Mouse (Mus musculus) layer of hippocampus, adult 2 months (tissue): Measurements from ENCODE around the gene Ksr1. TPM values are rescaled to one million over a fixed set of nuclear protein-coding genes. Genes with fewer than 3 reads are reported as not detected.

Source experiments
- DNase-seq, 2 experiments: peaks; one replicate each; pipeline ENCODE4 v3.0.0; 2022; ENCODE audit warnings: low spot score in 2 of 2
- H3K27ac ChIP-seq: fragments of 200-600 bp; 2 replicates; pipeline ENCODE4 v1.8.1; 2022
- H3K4me3 ChIP-seq: fragments of 200-600 bp; 2 replicates; pipeline ENCODE4 v1.8.1; 2022; ENCODE audit warnings: mild to moderate bottlenecking
- CTCF ChIP-seq: fragments of 200-600 bp; conservative IDR thresholded peaks from 2 replicates; pipeline ENCODE4 v1.8.1; 2022; ENCODE audit warnings: antibody characterized with exemption, mild to moderate bottlenecking, moderate library complexity
- total RNA-seq, 2 experiments: library from RNA; stranded (reverse); gene quantifications; 2 replicates each; pipeline ENCODE4 v1.2.3; 2021

Ksr1 gene
- total RNA-seq, 2 experiments from 2014 or later, result 230 to 231 TPM

DNA sequence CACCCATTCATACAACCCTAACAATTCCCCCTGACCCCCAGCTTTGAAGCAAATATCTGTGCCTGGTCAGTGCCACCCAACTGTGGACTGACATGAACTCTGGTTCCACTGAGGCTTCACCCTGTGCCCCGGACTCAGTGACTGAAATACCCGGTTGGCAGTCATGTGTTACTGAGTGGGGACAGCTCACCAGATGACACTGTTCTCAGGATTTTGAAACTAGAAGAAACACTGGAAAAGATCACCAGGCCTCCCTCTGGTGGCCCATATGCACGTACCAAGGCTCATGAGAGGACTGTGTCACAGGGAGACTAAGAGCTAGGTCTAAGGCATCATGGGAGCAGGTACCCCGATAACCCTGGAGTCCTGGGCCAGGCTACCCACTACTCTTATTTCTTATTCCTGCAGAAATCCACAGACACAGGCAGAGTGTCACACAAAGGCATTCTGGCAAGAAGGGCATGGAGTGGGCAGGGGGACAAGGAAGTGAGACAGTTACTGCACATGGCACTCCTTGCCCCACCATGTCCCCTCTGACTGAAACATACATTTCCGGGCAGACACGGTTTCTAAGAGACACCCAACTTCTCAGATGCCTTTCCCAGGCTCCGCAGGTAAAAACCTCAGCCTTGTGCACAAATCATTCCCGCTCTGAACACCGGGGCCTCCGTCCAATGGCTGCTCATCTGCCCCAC, 34.2 kb downstream of the Ksr1 start:
- TF ChIP-seq CTCF, result peak; percentile 54
- DNase-seq, result no peak
- H3K4me3 ChIP-seq, result no peak overlapping the region
- peak overlapping the region; percentile 68 for H3K27ac ChIP-seq

DNA sequence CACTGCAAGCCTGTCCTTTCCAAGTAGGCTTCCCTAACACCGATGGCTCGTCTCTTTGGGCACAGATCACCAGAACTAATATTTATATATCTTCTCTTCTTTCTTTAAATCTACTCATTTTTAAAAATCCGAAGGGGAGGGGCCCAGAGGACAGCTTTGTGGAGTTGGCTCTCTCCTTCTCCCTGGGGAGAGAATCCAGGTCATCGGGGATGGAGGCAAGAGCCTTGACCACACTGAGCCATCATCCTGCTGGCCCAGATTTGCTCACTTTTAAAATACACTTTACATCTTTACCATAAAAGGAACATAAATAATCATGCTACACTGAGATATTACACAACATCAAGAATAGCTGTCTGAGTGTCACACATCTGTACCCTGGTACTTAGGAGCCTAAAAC, 35.8 kb downstream of the Ksr1 start:
- no peak for TF ChIP-seq CTCF
- no peak for DNase-seq
- peak overlapping the region; percentile 8; the same call in 1 of the 2 replicates for H3K27ac ChIP-seq
- no peak overlapping the region for H3K4me3 ChIP-seq

DNA sequence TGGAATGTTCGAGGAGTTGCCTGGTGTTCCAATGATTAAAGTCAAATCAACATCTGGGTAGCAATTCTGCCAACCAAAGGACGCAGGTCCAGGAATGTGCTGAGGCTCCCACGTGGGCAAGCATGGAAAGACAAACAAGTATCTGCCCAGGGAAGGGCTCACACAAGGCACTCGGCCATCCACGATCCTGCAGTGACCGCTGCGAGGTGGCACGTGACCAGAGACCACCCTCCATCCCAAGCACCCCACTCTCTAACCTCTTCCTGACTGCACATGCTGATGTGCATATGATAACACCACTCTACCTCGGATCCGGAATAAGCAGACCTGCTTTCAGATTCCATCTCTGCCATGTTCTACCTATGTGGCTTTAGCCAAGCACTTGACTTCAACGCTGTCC, 38.3 kb downstream of the Ksr1 start:
- no peak for TF ChIP-seq CTCF

GRCm38 (mm10) chr11:79104998-79105397, 41.2 kb downstream of the Ksr1 start:
- TF ChIP-seq CTCF, result no peak
- DNase-seq, result no peak
- H3K27ac ChIP-seq, result no peak overlapping the region
- H3K4me3 ChIP-seq, result no peak overlapping the region

More for the DNA sequence above, 38.3 kb downstream of the Ksr1 start:
- Histone ChIP-seq H3K27ac (no peak overlapping the region), H3K4me3 (no peak overlapping the region)
- no peak for DNase-seq

GRCm38 (mm10) chr11:79104538-79104937, 41.7 kb downstream of the Ksr1 start:
- H3K4me3 ChIP-seq, result no peak overlapping the region
- 0 out of 2 replicates have a peak overlapping the region, but pooled peaks have one; percentile 18 for H3K27ac ChIP-seq
- no peak for TF ChIP-seq CTCF
- DNase-seq, result no peak

DNA sequence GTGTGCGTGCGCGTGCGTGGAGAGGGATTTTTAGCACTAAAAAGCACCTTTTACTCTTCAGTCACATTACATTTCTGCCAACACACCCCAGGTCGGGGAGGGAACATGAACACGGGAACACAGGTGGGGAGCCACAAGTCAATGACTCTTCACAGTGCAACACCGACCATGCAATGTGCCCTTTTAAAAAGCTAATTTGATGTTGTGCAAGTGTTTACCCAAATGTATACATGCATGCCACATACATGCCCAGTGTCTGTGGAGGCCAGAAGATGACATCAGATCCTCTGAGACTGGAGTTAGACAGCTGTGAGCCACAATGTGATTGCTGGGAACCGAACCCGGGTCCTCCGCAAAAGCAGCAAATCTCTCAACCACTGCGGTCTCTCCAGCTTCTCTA, 42.1 kb downstream of the Ksr1 start:
- 0 out of 2 replicates have a peak overlapping the region, but pooled peaks have one; percentile 18 for H3K27ac ChIP-seq
- DNase-seq, result no peak
- TF ChIP-seq CTCF, result no peak

GRCm38 (mm10) chr11:79103461-79103869, 42.7 kb downstream of the Ksr1 start:
- no peak for DNase-seq
- no peak overlapping the region for H3K27ac ChIP-seq
- TF ChIP-seq CTCF, result no peak
- no peak overlapping the region for H3K4me3 ChIP-seq

More for the DNA sequence above, 42.1 kb downstream of the Ksr1 start:
- no peak overlapping the region for H3K4me3 ChIP-seq

GRCm38 (mm10) chr11:79102280-79102679, 43.9 kb downstream of the Ksr1 start:
- H3K4me3 ChIP-seq, result no peak overlapping the region
- DNase-seq, result no peak
- TF ChIP-seq CTCF, result peak; percentile 63
- no peak overlapping the region; the same call in 1 of the 2 replicates for H3K27ac ChIP-seq

DNA sequence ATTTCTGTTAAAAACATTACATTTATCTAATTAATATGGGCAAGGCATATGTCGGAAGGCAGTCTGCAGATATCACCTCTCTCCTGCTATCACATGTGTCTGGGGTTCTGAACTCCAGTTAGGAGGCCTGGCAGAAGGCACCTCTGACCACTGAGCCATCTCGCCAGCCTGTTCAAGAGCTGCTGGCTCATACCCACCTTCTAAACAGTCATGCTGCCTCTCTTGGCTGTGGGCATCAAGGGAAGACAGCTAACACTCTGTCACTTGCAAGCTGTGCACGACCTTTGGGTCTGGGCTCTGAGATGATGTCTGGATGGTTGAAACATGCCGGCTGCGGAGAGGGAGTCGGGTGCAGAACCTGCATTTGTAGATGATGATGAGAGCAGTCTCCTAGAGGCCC, 44.6 kb downstream of the Ksr1 start:
- Histone ChIP-seq H3K4me3 (no peak overlapping the region), H3K27ac (no peak overlapping the region)
- no peak for TF ChIP-seq CTCF
- DNase-seq, result no peak

DNA sequence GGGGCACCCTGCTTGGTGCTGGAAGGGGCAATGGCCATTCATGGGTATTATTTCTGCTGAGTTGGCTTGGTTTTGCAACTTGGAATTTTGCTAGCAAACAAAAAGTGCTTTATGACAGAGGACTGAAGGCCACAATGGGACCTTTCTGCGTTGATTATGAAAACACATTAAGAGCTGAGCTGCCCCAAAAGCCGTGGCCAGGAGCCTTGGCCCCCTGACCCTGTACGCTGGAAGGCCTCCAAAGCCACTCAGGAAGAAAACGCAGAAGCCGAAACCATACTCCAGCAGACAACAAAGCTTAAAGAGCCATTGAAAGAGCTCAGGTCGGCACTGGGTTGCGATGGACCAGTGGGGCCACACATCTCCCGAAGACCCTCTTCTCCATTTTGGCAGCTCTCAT, 47.2 kb downstream of the Ksr1 start:
- no peak overlapping the region for H3K4me3 ChIP-seq
- peak overlapping the region; percentile 69 for H3K27ac ChIP-seq
- TF ChIP-seq CTCF, result no peak
- DNase-seq, result peak in 1 of 2 experiments; percentile 60

GRCm38 (mm10) chr11:79097736-79098135, 48.5 kb downstream of the Ksr1 start:
- H3K27ac ChIP-seq, result 0 out of 2 replicates have a peak overlapping the region, but pooled peaks have one; percentile 36
- no peak overlapping the region for H3K4me3 ChIP-seq
- TF ChIP-seq CTCF, result no peak
- DNase-seq, result no peak

GRCm38 (mm10) chr11:79096673-79097072, 49.5 kb downstream of the Ksr1 start:
- no peak for TF ChIP-seq CTCF
- DNase-seq, result no peak
- peak overlapping the region; percentile 36; the same call in 1 of the 2 replicates for H3K27ac ChIP-seq

DNA sequence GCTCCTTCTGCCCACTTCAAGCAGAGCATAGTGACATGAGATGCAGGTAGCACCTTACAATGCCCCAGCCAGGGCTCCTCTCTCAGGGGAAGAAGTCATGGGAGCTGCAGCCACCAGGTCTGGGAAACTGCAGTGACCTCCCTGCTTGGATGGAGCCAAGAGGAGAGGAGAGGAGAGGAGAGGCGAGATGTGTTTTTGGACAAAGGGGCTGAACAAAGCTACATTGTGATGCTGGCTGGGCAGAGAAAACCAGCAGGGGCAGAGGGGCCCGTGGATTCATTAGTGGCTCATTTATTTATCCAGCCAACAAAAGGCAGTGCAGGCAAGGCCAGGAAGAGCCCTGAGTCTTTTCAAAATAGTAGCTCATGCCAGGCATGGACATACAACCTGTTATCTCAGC, 50.5 kb downstream of the Ksr1 start:
- Histone ChIP-seq H3K27ac (peak overlapping the region; percentile 95), H3K4me3 (no peak overlapping the region)
- peak in 1 of 2 experiments; percentile 31 for DNase-seq
- no peak for TF ChIP-seq CTCF

More at GRCm38 (mm10) chr11:79096673-79097072, 49.5 kb downstream of the Ksr1 start:
- no peak overlapping the region for H3K4me3 ChIP-seq

- peak; percentile 38 to 54 for DNase-seq
- H3K4me3 ChIP-seq, result no peak overlapping the region
- no peak for TF ChIP-seq CTCF
- H3K27ac ChIP-seq, result peak overlapping the region; percentile 95
These were observed 51.5 kb downstream of the Ksr1 start for GRCm38 (mm10) chr11:79094727-79095126.
